Mouse (Mus musculus) retina, embryonic 14.5 days (tissue): ENCODE data around the gene Gatad2a.
A peak's percentile ranks its signal among the peaks of the same experiment; 100 is the strongest.
"Not testable (repeated sequence)": the region's sequence is repeated elsewhere in the genome, so short reads cannot be mapped to it uniquely, and the experiment has no call there.

Source experiments
- DNase-seq: peaks from one replicate; pipeline ENCODE4 v3.0.0-alpha.2; 2015; ENCODE audit warnings: low spot score

The Gatad2a gene

GRCm38 (mm10) chr8:69995776-69996588 is at the start of gene Gatad2a:
TSS of gene Gatad2a (minus strand) at chr8:69996384.
- peak; percentile 100 for DNase-seq

GRCm38 (mm10) chr8:70043996-70044395 is 47.8 kb upstream of the Gatad2a start:
- no peak for DNase-seq

GRCm38 (mm10) chr8:70042583-70043455 is 46.6 kb upstream of the Gatad2a start, which contains the start of the genes Mau2 and Sugp1:
TSS of gene Mau2 (minus strand) at chr8:70042734.
TSS of gene Sugp1 (plus strand) at chr8:70042813.
- DNase-seq: peak; percentile 98

- DNase-seq: peak; percentile 3
Observed at GRCm38 (mm10) chr8:70041885-70042546, 45.8 kb upstream of the Gatad2a start.

- DNase-seq: peak; percentile 5
Observed at GRCm38 (mm10) chr8:70037994-70038393, 41.8 kb upstream of the Gatad2a start.

- no peak for DNase-seq
Observed at GRCm38 (mm10) chr8:70030255-70030654, 34.1 kb upstream of the Gatad2a start.

GRCm38 (mm10) chr8:70026151-70026550 is 30.0 kb upstream of the Gatad2a start:
- DNase-seq: no peak

- DNase-seq: peak; percentile 60
Observed at GRCm38 (mm10) chr8:70023596-70023995, 27.4 kb upstream of the Gatad2a start.

GRCm38 (mm10) chr8:70015017-70015416 is 18.8 kb upstream of the Gatad2a start:
- DNase-seq: no peak

- DNase-seq: no peak
Observed at GRCm38 (mm10) chr8:70012763-70013162, 16.6 kb upstream of the Gatad2a start.

GRCm38 (mm10) chr8:70012350-70012749 is 16.2 kb upstream of the Gatad2a start:
- DNase-seq: no peak

- not testable (repeated sequence) for DNase-seq
Observed at GRCm38 (mm10) chr8:70010796-70011195, 14.6 kb upstream of the Gatad2a start.

- no peak for DNase-seq
Observed at GRCm38 (mm10) chr8:70005178-70005577, 9.0 kb upstream of the Gatad2a start.

- DNase-seq: no peak
Observed at GRCm38 (mm10) chr8:70004345-70004744, 8.2 kb upstream of the Gatad2a start.

GRCm38 (mm10) chr8:70003204-70003657 is 7.0 kb upstream of the Gatad2a start:
- no peak for DNase-seq

- not testable (repeated sequence) for DNase-seq
Observed at GRCm38 (mm10) chr8:70001892-70002191, 5.7 kb upstream of the Gatad2a start.

- peak; percentile 83 for DNase-seq
Observed at GRCm38 (mm10) chr8:70001176-70001891, 5.2 kb upstream of the Gatad2a start.

GRCm38 (mm10) chr8:70000226-70000625 is 4.0 kb upstream of the Gatad2a start:
- no peak for DNase-seq

GRCm38 (mm10) chr8:69999236-69999635 is 3.1 kb upstream of the Gatad2a start:
- no peak for DNase-seq

- DNase-seq: no peak
Observed at GRCm38 (mm10) chr8:69998706-69999105, 2.5 kb upstream of the Gatad2a start.

- DNase-seq: no peak
Observed at GRCm38 (mm10) chr8:69996589-69997285, 553 bp upstream of the Gatad2a start.
